Mouse (Mus musculus): Measurements from ENCODE around the gene Cngb1. TPM values are rescaled to one million over a fixed set of nuclear protein-coding genes. Genes with fewer than 3 reads are reported as not detected.

The Cngb1 gene
- total RNA-seq (2021) = under 1 TPM; 0.23 to 0.56 TPM
- long read RNA-seq, experiment 1 = 0 reads
- long read RNA-seq, experiment 2 = 0 reads

- intact Hi-C loops (cut with DNase I) = no loop called here
Measured at GRCm38 (mm10) chr8:95306431-95306830, at the start of gene Cngb1. TSS of gene Cngb1 (minus strand) at chr8:95306585.

GRCm38 (mm10) chr8:95354606-95355005, 48.2 kb upstream of the Cngb1 start:
- intact Hi-C loops (cut with DNase I) = no loop called here
- Histone ChIP-seq H3K27ac (no peak overlapping the region), H3K4me3 (no peak overlapping the region)
- no peak for TF ChIP-seq CTCF (IDR thresholded peaks at IDR 0.05)
- DNase-seq (ENCODE audit: extremely low spot score in 1 of 2, low spot score in 2 of 2) = no peak

More at GRCm38 (mm10) chr8:95306431-95306830, at the start of gene Cngb1:
- no peak for DNase-seq (ENCODE audit: extremely low spot score in 1 of 2, low spot score in 2 of 2)
- Histone ChIP-seq H3K4me3 (no peak within 1 kb of the TSS), H3K27ac (no peak within 1 kb of the TSS)
- TF ChIP-seq CTCF (IDR thresholded peaks at IDR 0.05) = no peak

GRCm38 (mm10) chr8:95352871-95353866, 46.8 kb upstream of the Cngb1 start:
- peak overlapping the region; percentile 81 for H3K4me3 ChIP-seq
- DNase-seq (ENCODE audit: extremely low spot score in 1 of 2, low spot score in 2 of 2) = no peak
- intact Hi-C loops (cut with DNase I) = loop anchor here (2.0 kb wide), 1 partner anchor 82 kb away; the partner anchor contains the start of gene Cfap20
- TF ChIP-seq CTCF (IDR thresholded peaks at IDR 0.05) = no peak; the same call in 1 of the 2 replicates
- peak overlapping the region; percentile 81 for H3K27ac ChIP-seq

GRCm38 (mm10) chr8:95352151-95352870, 45.9 kb upstream of the Cngb1 start, which contains the start of gene Mmp15:
TSS of gene Mmp15 (plus strand) at chr8:95352268.
- peak; percentile 59 to 68 for DNase-seq (ENCODE audit: extremely low spot score in 1 of 2, low spot score in 2 of 2)
- peak within 1 kb of the TSS; percentile 81 for H3K27ac ChIP-seq
- TF ChIP-seq CTCF (IDR thresholded peaks at IDR 0.05) = no peak; the same call in 1 of the 2 replicates
- H3K4me3 ChIP-seq = peak within 1 kb of the TSS; percentile 81
- intact Hi-C loops (cut with DNase I) = loop anchor here (2.0 kb wide), 1 partner anchor 82 kb away; the partner anchor contains the start of gene Cfap20

DNA sequence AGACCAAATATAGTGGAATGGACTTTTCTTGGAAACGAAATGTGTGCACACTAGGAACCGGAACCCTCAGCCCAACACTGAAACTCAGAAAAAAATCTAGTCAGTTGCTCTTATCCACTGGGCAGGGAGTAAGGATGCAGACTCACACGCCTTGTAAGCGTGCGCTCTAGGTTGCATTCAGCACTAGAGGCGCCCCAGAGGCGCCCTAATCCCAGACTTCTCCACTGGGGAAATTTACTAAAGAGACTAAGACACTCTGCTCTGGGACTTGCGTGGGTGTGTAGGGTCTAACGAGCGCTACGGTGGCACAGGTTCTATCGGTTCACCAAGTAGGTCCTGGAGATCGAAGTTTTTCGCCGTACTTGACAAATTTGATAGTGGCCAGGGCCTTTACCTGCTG, 45.1 kb upstream of the Cngb1 start:
- peak; percentile 46 for TF ChIP-seq CTCF (IDR thresholded peaks at IDR 0.05)
- Histone ChIP-seq H3K27ac (no peak overlapping the region), H3K4me3 (peak overlapping the region; percentile 81; the same call in 1 of the 2 replicates)
- intact Hi-C loops (cut with DNase I) = no loop called here
- no peak for DNase-seq (ENCODE audit: extremely low spot score in 1 of 2, low spot score in 2 of 2)

- intact Hi-C loops (cut with DNase I) = loop anchor here (5.0 kb wide), 3 partner anchors 183 to 348 kb away; partner anchors contain the start of gene Ccdc113
- H3K4me3 ChIP-seq = no peak overlapping the region
- peak; percentile 71 to 76 for DNase-seq (ENCODE audit: extremely low spot score in 1 of 2, low spot score in 2 of 2)
- peak overlapping the region; percentile 67 for H3K27ac ChIP-seq
- TF ChIP-seq CTCF (IDR thresholded peaks at IDR 0.05) = peak; percentile 20
Measured at GRCm38 (mm10) chr8:95348811-95349630, 42.6 kb upstream of the Cngb1 start.

GRCm38 (mm10) chr8:95348356-95348755, 42.0 kb upstream of the Cngb1 start:
- DNase-seq (ENCODE audit: extremely low spot score in 1 of 2, low spot score in 2 of 2) = no peak
- TF ChIP-seq CTCF (IDR thresholded peaks at IDR 0.05) = no peak
- Histone ChIP-seq H3K4me3 (no peak overlapping the region), H3K27ac (peak overlapping the region; percentile 67)
- intact Hi-C loops (cut with DNase I) = loop anchor here (5.0 kb wide), 3 partner anchors 184 to 349 kb away; partner anchors contain the start of gene Ccdc113

GRCm38 (mm10) chr8:95346643-95347545, 40.5 kb upstream of the Cngb1 start:
- DNase-seq (ENCODE audit: extremely low spot score in 1 of 2, low spot score in 2 of 2) = peak; percentile 73 to 76
- peak; percentile 84 for TF ChIP-seq CTCF (IDR thresholded peaks at IDR 0.05)
- Histone ChIP-seq H3K4me3 (no peak overlapping the region), H3K27ac (no peak overlapping the region)
- intact Hi-C loops (cut with DNase I) = loop anchor here (5.0 kb wide), 3 partner anchors 185 to 350 kb away; partner anchors contain the start of gene Ccdc113

DNA sequence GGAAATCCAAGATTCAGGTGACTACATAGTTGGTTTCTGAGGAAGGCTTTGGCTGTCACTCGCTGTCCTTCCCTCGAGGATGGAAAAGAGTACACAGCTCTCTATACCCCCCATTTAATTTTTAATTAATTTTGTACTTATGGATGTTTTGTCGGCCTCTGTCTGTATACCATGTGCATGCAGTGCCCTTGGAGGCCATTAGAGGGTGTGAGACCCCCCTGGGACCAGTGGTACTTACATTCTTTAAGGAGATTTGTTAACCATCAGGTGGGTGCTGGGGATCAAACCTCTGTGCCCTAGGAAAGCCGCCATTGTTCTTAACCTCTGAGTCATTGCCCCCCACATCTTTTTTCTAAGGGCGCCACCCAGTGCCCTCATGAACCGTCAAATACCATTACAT, 38.3 kb upstream of the Cngb1 start:
- peak; percentile 50 for TF ChIP-seq CTCF (IDR thresholded peaks at IDR 0.05)
- Histone ChIP-seq H3K27ac (no peak overlapping the region), H3K4me3 (no peak overlapping the region)
- intact Hi-C loops (cut with DNase I) = loop anchor here (5.0 kb wide), 3 partner anchors 188 to 353 kb away; partner anchors contain the start of gene Ccdc113
- no peak for DNase-seq (ENCODE audit: extremely low spot score in 1 of 2, low spot score in 2 of 2)

DNA sequence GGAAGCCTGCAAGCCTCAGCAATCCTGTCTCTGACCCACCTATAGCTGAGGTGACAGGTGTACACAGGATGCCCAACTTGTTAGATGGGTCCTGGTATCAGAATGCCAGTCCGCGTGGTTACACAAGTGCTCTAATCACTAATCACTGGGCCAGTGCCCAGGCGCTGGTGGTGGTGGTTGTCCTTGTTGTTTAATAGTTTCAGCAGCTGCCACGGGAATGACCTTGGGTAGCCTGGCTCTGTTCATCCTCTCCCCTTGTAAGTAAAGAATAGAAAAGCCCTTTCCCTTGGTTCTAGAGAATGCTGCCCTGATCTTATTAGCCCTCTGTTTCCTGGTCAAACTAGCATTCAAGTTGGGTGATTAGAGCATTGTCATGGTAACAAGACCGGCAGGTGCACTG, 35.3 kb upstream of the Cngb1 start:
- no peak overlapping the region for H3K4me3 ChIP-seq
- DNase-seq (ENCODE audit: extremely low spot score in 1 of 2, low spot score in 2 of 2) = no peak
- H3K27ac ChIP-seq = no peak overlapping the region
- intact Hi-C loops (cut with DNase I) = no loop called here
- TF ChIP-seq CTCF (IDR thresholded peaks at IDR 0.05) = no peak
